Mouse (Mus musculus): Measurements from ENCODE around the gene M1ap.

The M1ap gene

GRCm38 (mm10) chr6:82946651-82947050 is at the start of gene M1ap:
Gene M1ap, plus strand, starts transcription at chr6:82946902.
- no peak for DNase-seq

- DNase-seq = no peak
Measured at GRCm38 (mm10) chr6:82897311-82897710, 49.4 kb upstream of the M1ap start.

DNA sequence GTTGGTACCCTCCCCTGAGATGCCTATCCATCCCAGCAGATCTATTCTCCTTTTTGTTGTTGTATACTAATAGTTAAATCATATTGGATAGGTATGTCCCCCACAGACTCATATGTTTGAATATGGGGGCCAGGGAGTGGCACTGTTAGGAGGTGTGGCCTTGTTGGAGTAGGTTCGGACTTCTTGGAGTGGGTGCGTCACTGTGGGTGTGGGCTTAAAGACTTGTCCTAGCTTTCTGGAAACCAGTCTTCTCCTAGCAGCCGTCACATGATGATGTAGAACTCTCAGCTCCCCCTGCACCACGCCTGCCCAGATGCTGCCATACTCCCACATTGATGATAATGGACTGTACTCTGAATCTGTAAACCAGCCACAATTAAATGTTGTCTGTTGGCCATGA is 48.5 kb upstream of the M1ap start:
- DNase-seq = no peak

- DNase-seq = no peak
Measured at GRCm38 (mm10) chr6:82898745-82899144, 48.0 kb upstream of the M1ap start.

DNA sequence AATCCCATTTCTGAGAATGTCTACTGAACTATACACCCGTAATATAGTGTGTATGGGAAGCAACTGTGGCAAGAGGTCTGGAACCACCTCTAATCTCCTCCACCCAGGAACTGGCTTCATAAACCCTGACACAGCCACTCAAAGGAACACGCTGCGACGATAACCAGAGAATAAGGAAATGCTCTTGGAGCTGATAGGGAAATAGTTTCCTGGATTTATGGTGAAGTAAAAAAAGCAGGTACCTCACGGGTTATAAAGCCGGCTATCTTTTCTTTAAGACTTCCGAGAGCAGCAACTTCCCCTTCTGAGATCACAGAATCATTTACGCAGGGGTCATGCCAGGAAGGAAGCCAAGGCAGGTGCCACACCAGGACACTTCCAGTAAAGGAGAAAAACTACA is 44.1 kb upstream of the M1ap start:
- DNase-seq = no peak

DNA sequence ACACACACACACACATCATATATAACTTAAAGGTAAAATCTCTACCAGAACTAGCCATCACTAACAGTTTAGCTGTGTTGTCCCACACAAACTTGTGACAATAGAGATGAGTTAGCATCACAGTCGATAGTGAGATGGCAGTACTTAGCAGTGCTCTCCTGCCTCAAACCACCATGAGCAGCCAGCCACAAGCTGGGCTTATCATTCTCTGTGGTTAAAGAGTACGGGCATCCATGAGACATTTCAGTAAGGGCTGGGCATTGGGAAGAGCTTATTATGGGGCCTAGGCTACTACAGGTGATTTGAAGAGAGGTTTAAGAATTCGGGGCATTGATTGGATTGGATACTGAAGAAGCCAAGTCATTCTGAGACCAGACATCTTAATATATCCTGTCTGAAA is 39.7 kb upstream of the M1ap start:
- no peak for DNase-seq

DNA sequence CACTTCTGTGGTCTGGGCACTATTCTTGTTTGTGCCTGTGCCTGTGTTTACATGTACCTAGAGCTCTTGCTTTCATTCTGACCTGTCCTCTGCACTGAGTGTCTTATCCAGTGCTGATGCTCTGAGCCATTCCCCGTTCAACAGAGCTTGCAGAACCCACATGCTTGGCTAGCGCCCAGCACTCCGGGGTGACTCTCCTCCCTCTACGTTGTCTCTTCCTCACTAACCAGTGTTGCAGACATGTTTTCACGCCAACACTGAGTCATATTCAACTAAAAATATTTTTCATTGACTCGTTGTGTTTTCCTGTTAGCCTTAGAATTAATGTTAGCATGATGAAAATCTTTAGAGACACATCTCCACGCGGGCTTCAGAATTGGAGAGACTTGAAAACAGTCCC is 38.7 kb upstream of the M1ap start:
- no peak for DNase-seq

DNA sequence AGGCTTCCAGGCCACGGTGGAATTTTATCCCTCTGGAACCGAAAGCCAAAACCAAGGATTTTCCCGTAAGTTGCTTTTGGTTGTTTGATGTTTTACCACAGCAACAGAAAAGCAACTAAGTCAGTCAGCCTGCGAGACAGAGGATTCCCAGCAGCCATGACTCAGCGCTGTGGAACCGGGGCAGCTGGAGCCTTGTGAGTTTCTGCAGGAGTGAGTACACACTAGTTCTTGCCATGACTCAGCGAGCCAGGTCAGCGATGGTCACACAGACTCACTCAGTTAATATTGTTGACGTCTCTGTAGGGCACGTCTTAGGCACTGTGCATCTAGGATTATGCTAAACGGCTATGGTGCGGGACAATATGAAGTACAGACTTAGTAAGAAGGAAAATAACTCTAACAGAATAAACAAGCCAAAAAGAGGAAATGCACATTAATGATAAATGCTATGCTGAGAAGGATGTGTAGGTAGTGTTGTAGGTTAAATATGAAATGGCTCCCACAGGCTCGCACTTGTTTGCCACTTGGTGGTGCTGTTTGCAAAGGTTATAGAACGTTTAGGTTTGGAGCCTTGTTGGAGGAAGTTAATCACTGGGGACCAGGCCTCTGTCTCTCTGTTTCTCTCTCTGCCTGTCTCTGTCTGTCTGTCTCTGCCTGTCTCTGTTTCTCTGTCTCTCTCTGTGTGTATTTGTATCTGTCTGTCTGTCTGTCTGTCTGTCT is 37.4 kb upstream of the M1ap start:
- DNase-seq = peak; percentile 41 to 49

DNA sequence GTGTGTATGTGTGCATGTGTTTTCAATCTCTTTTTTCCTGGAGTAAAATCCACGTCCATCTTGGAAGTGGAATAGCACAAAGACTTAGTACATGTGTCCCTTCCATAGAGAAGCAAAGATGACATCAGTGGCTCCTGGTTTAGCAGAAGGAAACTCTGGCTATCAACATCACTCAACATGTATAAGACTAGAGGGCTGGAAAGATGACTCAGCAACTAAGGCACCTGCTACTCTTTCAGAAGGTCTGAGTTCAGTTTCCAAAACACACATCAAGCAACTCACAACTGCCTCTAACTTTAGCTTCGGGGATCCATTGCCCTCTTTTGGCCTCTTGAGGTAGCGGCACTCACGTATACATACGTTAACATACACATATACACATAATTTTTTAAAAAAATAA is 35.4 kb upstream of the M1ap start:
- DNase-seq = no peak

GRCm38 (mm10) chr6:82913336-82914247 is 33.1 kb upstream of the M1ap start:
- peak in 1 of 2 experiments; percentile 24 for DNase-seq

- peak; percentile 60 to 65 for DNase-seq
Measured at GRCm38 (mm10) chr6:82915889-82916288, 30.8 kb upstream of the M1ap start.

GRCm38 (mm10) chr6:82916459-82916858 is 30.2 kb upstream of the M1ap start:
- no peak for DNase-seq

DNA sequence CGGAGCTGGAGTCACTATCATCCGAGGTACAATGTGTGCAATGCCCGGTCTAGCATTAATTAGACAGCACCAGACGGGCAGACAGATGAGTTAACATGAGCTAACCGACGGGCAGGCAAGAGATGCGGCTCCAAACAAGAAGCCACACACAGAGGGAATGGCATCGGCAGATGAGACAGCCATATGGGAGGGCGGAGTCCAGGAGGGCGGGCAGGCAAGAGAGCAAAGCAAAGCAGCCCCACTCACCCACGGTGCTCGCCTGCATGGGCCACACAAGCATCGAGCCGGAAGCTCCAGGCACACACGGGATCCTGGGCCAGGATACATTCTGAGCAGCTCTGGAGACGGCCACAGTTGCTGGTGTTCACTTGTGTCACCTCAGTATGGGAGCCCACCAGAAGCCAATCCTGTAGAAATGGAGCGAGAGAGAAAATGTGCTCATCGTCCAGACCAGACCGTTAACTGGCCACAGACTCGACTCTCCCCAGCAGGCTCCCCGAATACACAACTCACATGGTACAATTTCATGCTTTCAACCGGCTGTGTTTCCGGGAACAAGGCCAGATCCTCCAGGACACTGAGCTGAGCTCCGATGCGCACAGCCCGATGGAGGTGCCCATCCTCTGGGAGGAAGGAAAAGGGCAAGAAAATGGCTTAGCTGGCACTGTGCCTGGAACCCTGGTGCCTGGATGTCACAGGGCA is 29.5 kb upstream of the M1ap start:
- no peak for DNase-seq

DNA sequence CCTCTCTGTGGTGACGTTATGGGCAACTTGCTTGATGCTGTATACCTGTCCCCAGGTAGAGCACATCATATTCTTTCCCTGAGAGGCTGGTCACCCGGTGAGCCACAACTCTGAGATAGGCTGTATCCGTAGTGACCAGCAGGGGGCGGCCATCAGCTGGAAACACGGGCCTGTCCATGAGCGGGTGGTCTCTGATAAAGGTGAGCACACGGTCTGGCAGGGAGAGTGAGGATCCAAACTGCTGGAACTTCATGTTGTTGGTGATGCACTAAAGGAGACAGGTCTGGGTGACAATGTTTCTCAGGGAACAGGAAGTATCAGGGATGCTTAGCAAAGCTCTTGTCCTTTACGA is 28.9 kb upstream of the M1ap start:
- peak; percentile 17 to 50 for DNase-seq

- DNase-seq = no peak
Measured at GRCm38 (mm10) chr6:82918371-82918770, 28.3 kb upstream of the M1ap start.

DNA sequence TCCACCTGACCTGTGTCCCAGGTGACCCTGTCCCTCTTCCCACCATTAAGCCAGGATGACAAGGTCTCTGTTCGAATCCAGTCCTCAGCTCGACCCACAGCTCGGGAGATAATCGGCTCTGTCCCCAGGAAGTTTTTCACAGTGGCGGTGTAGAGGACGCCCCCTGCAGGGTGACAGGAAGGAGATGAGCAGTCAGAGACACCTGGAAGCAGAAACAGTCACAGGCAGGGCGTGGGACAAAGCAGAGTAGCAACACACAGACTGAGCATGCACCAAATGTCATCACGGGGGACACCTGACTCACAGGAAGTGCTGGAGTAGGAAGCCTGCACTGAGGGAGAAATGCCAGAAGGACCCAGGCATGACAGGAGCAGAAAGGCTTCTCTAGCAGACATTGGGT is 27.2 kb upstream of the M1ap start:
- no peak for DNase-seq

- DNase-seq = no peak
Measured at GRCm38 (mm10) chr6:82921426-82922224, 25.1 kb upstream of the M1ap start.

DNA sequence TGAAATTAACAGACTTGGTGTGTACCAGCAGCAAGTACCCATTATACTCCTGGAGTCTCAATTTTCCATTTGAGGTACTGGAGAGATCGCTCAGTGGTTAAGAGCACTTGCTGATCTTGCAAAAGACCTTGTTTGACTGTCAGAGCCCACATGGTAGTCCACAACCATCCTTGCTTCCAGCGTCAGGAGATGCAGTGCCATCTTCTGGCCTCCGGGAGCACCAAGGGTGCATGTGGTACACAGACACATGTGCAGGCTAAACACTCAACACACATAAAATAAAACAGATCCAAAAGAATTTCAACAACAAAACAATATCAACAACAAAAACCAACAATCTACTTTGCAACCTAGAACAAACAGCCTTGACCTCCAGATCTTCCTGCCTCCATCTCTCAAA is 21.7 kb upstream of the M1ap start:
- DNase-seq = no peak

DNA sequence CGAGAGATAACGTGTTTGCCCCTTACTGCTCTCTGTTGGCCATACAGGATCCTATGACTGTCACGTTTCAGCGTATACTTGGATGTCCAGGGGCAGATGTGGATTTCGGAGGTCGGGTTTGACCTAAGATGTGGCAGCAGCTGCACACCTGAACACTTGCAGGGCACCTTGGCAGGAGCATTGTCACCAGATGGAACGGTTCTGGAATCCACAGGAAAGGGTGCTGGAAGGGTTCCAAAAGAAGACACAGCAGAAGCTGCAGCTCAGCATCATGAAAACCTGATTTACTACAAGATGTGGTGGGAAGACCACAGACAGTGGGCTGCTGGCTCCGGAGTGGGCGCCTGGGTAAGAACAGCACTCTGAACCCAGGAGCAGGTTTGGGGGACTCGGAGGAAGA is 20.6 kb upstream of the M1ap start:
- DNase-seq = no peak

DNA sequence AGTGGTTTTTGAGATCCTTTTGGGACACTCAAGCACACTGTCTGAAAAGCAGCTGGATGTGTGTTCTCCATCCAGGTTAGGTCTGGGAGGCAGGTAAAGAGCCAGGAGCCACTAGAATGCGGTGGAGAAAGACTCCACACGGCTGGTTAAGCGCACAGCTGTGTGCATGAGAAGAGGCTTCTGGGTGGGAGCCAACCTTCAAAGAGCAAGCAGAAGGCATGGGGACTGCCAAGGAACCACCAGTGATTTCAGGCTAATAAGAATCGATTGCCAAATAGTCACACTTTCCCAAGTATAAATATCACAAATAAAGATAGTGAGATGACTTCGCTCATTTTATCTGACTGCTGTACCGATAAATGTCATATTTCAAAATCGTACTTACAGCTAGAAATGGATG is 20.2 kb upstream of the M1ap start:
- DNase-seq = no peak

- no peak for DNase-seq
Measured at GRCm38 (mm10) chr6:82927617-82928016, 19.1 kb upstream of the M1ap start.

- DNase-seq = no peak
Measured at GRCm38 (mm10) chr6:82934616-82935230, 12.0 kb upstream of the M1ap start.
